Mouse (Mus musculus) limb, embryonic 11.5 days (tissue): ENCODE results near the gene Vash1. TPM values are rescaled to one million over a fixed set of nuclear protein-coding genes. Genes with fewer than 3 reads are reported as not detected.

ENCODE experiments used
- ATAC-seq: fragments of 200-750 bp; cut with Nextera tagmentation; 2 replicates; pipeline ENCODE4 v1.8.0; 2017; ENCODE audit warnings: low read depth; ENCODE audit not compliant: insufficient number of reproducible peaks, low FRiP score, low TSS enrichment
- DNase-seq: peaks from one replicate; pipeline ENCODE4 v3.0.0-alpha.2; 2015; ENCODE audit warnings: low spot score
- H3K27ac ChIP-seq: fragments of 300-500 bp; sonication (generic); replicated peaks from 2 replicates; pipeline ENCODE4 v1.5.1; 2014; ENCODE audit warnings: low read depth, mild to moderate bottlenecking, low read length
- H3K27me3 ChIP-seq: fragments of 300-500 bp; sonication (generic); 2 replicates; pipeline ENCODE4 v1.6.1; 2014; ENCODE audit warnings: mild to moderate bottlenecking, low read length, mixed read lengths; ENCODE audit not compliant: control insufficient read depth, insufficient read depth
- H3K36me3 ChIP-seq: fragments of 300-500 bp; sonication (generic); 2 replicates; pipeline ENCODE4 v1.6.1; 2014; ENCODE audit warnings: mild to moderate bottlenecking, low read length, moderate library complexity, mixed read lengths; ENCODE audit not compliant: control insufficient read depth, insufficient read depth
- H3K4me1 ChIP-seq: fragments of 300-500 bp; sonication (generic); 2 replicates; pipeline ENCODE4 v1.6.1; 2014; ENCODE audit warnings: low read length, mixed read lengths; ENCODE audit not compliant: control insufficient read depth, insufficient read depth
- H3K4me2 ChIP-seq: fragments of 300-500 bp; sonication (generic); 2 replicates; pipeline ENCODE4 v1.6.1; 2014; ENCODE audit warnings: low read depth, mild to moderate bottlenecking, moderate library complexity; ENCODE audit not compliant: severe bottlenecking
- H3K4me3 ChIP-seq: fragments of 300-500 bp; sonication (generic); 2 replicates; pipeline ENCODE4 v1.5.1; 2014; ENCODE audit warnings: low read depth, low read length
- H3K9ac ChIP-seq: fragments of 300-500 bp; sonication (generic); 2 replicates; pipeline ENCODE4 v1.6.1; 2014; ENCODE audit warnings: mild to moderate bottlenecking, low read length
- H3K9me3 ChIP-seq: fragments of 300-500 bp; sonication (generic); 2 replicates; pipeline ENCODE4 v1.6.1; 2016; ENCODE audit warnings: low read length; ENCODE audit not compliant: control insufficient read depth
- WGBS: fragments of 180-500 bp; shearing (Covaris S2); extraction: QIAGEN DNeasy Blood & Tissue Kit; methylation state at CpG from one replicate; pipeline ENCODE4 v1.1.7; 2014; 5-methylcytosine and 5-hydroxymethylcytosine counted together
- polyA plus RNA-seq: library from polyadenylated mRNA; unstranded; fragments of >200 nt; fragmentation: Nextera tagmentation; extraction: Ambion mirVana; gene quantifications from 2 replicates; pipeline ENCODE4 v1.2.1, GENCODE M21; 2014

The Vash1 gene
- polyA plus RNA-seq, 1 experiment from 2014 or later = 11.9 TPM

- Histone ChIP-seq H3K9me3 (no peaks in the 10 kb centered on the region), H3K4me1 (no peaks in the 10 kb centered on the region), H3K27me3 (no peaks in the 10 kb centered on the region), H3K9ac (no peak overlapping the region), H3K4me3 (no peak overlapping the region), H3K27ac (no peak overlapping the region), H3K4me2 (no peak overlapping the region), H3K36me3 (no peaks in the 10 kb centered on the region; the same call in 1 of the 2 replicates)
- DNase-seq (no peak), ATAC-seq (no peak)
- 73% methylated on average over 4 of the region's 4 CpGs for WGBS
Measured at GRCm38 (mm10) chr12:86687445-86687955, 9.0 kb downstream of the Vash1 start.

GRCm38 (mm10) chr12:86687971-86688573, 9.6 kb downstream of the Vash1 start:
- ATAC-seq (no peak), DNase-seq (no peak)
- 75% methylated on average over 4 of the region's 4 CpGs for WGBS
- Histone ChIP-seq H3K9me3 (no peaks in the 10 kb centered on the region), H3K27ac (no peak overlapping the region), H3K4me2 (no peak overlapping the region), H3K36me3 (no peaks in the 10 kb centered on the region; the same call in 1 of the 2 replicates), H3K27me3 (no peaks in the 10 kb centered on the region), H3K9ac (no peak overlapping the region), H3K4me3 (no peak overlapping the region), H3K4me1 (no peaks in the 10 kb centered on the region)

GRCm38 (mm10) chr12:86688917-86689316, 10.4 kb downstream of the Vash1 start:
- no peak overlapping the region for H3K9ac ChIP-seq
- no peaks in the 10 kb centered on the region for H3K4me1 ChIP-seq
- DNase-seq (no peak), ATAC-seq (no peak)
- no peaks in the 10 kb centered on the region for H3K9me3 ChIP-seq
- no peaks in the 10 kb centered on the region; the same call in 1 of the 2 replicates for H3K36me3 ChIP-seq
- H3K4me2 ChIP-seq = no peak overlapping the region
- WGBS = 96% methylated on average over 27 of the region's 27 CpGs
- H3K27ac ChIP-seq = no peak overlapping the region
- H3K4me3 ChIP-seq = no peak overlapping the region
- no peaks in the 10 kb centered on the region for H3K27me3 ChIP-seq

DNA sequence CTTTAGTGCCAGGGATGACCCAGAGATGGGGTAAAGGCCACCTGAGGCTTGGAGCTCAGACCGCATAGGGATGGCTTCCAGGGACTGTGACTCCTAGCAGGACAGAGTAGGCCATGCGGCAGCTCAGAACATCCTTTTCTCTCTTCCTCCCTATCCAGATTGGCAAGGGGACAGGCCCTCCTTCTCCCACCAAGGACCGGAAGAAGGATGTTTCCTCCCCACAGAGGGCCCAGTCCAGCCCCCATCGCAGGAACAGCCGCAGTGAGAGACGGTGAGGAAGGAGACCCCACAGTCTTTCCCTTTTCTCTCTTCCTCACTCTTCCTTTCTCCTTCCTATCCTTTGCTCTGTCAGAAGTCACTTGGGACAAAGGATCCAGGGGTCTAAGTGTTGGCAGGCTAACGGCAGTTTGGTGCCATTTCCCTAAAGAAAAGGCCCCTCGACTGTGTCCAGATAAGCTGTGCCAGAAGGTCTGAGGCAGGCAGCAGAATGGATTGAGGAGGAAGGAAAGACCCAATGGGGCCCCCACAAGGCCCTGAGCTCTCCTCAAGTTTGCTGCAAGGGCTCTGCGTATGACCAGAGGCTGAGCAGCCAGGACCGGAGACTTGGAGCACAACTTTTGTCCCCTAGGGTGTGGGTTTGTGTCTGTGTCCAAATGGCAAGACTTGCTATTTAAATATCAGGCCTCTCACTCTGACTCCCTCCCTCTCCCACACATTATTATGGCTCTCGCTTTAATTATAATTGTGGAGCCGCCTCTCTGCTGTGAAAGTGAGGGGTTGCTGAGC, 12.4 kb downstream of the Vash1 start:
- H3K4me1 ChIP-seq = no peaks in the 10 kb centered on the region
- WGBS = 79% methylated on average over 12 of the region's 12 CpGs
- H3K27ac ChIP-seq = no peak overlapping the region
- DNase-seq (no peak), ATAC-seq (no peak)
- H3K4me2 ChIP-seq = no peak overlapping the region
- no peaks in the 10 kb centered on the region for H3K27me3 ChIP-seq
- H3K4me3 ChIP-seq = no peak overlapping the region
- no peaks in the 10 kb centered on the region; the same call in 1 of the 2 replicates for H3K36me3 ChIP-seq
- no peak overlapping the region for H3K9ac ChIP-seq
- no peaks in the 10 kb centered on the region for H3K9me3 ChIP-seq

DNA sequence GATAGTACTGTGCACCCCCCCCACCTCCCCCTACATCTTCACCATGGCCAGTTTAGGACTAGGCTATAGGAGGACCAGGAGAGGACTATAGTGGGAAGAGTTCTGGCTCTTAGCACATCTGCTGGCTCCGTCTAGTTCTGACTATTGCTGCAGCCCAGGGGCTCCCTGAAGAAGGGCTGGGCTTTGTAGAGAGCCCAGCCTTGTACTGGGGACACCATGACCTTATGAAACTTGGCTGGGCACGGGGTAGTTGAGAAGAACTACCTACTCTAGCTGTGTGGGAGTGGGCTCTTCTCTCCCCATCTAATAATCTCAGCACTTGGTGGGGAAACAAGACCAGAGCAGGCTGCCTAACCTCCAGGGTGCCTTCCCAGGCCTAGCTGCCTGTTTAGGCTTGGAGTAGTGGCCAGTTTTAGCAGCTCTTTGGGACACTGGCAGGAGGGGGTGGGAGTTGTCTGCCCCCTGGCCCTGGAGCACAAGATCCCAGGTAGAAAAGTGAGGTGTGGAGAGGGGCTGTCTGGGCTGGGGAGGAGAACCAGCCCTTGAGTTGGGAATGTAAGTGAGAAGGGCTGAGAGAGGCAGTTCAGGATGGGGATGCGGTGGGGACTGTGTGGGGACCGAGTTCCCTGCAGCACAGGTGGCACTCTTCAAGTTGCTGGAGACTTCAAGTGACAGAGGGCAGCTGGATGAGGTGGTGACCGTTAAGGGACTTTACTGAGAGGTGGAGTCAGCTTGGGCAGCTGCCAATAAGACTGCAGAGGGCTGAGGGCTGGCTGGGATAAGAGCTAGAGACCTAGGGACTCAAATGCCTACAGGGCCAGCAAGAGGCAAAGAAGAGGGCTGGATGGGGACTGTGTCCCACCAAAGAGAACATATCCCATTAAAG, 14.2 kb downstream of the Vash1 start:
- H3K36me3 ChIP-seq = no peaks in the 10 kb centered on the region; the same call in 1 of the 2 replicates
- H3K9me3 ChIP-seq = no peaks in the 10 kb centered on the region
- WGBS = 63% methylated on average over 5 of the region's 5 CpGs
- H3K27me3 ChIP-seq = no peaks in the 10 kb centered on the region
- no peak overlapping the region for H3K4me2 ChIP-seq
- DNase-seq (no peak), ATAC-seq (no peak)
- no peaks in the 10 kb centered on the region for H3K4me1 ChIP-seq
- H3K9ac ChIP-seq = no peak overlapping the region
- H3K4me3 ChIP-seq = no peak overlapping the region
- no peak overlapping the region for H3K27ac ChIP-seq

DNA sequence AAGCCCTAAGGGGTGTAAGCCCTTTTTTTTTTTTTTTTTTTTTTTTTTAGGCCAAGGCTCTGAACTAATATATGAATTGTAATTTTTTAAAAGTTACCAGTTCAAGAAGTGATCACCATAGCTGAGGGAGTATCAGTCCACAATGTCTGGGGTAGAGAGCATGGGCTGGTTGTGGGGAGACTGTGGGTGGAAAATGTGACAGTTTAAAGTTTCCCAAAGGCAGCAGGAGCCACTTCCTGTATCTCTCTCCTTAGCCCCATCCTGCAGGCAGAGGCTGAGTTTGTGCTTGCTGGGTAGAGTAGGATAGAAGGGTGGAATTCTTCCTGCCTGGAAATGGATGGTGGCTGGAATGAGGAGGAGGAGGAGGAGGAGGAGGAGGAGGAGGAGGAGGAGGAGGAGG, 14.9 kb downstream of the Vash1 start:
- ATAC-seq (no peak), DNase-seq (no peak)
- Histone ChIP-seq H3K9me3 (no peaks in the 10 kb centered on the region), H3K27me3 (no peaks in the 10 kb centered on the region), H3K36me3 (no peaks in the 10 kb centered on the region; the same call in 1 of the 2 replicates), H3K4me2 (no peak overlapping the region), H3K4me3 (no peak overlapping the region), H3K27ac (no peak overlapping the region), H3K4me1 (no peaks in the 10 kb centered on the region), H3K9ac (no peak overlapping the region)

DNA sequence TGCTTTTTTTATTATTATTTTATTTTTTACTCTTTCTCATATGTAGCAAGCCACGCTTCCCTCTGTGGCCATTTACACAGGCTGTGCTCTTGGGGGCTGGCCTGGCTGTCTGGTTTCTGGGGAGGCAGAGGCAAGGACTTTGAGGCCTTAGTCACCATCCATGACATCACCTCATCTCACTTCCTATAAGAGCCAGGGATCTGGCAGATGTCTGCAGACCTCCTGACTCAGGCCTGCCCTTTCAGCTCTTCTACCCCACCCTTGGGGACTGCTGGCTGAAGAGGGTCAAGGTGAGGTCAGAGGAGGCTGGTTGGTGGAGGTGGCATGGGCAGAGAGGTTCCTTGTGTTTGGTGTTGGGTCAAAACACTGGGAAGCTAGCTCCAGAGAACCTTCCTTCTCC, 15.9 kb downstream of the Vash1 start:
- DNase-seq = no peak
- 83% methylated on average over 1 of the region's 1 CpGs for WGBS

DNA sequence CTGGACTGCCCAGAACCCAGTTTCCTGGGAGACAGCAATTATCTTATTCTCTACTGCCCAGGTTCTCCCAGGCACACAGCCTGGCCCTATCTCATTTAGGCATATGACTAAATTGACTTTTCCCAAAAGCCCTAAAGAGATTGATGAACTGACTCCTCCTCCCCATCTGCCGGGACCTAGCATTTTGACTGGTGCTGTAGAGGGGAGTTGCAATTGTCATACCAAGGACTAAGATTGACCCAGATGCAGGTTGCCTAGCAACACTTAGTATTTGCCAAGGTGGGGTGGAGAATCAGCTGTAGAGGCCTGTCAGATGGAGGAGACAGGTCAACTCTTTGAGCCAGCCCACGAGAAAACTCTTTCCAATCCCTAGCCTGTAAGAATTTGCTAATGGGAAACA, 19.5 kb downstream of the Vash1 start:
- no peak overlapping the region for H3K4me3 ChIP-seq
- no peak overlapping the region for H3K9ac ChIP-seq
- H3K27me3 ChIP-seq = no peaks in the 10 kb centered on the region
- H3K4me2 ChIP-seq = no peak overlapping the region
- H3K4me1 ChIP-seq = no peaks in the 10 kb centered on the region
- H3K27ac ChIP-seq = no peak overlapping the region
- 75% methylated on average over 2 of the region's 2 CpGs for WGBS
- H3K36me3 ChIP-seq = no peaks in the 10 kb centered on the region
- DNase-seq (no peak), ATAC-seq (no peak)
- H3K9me3 ChIP-seq = no peaks in the 10 kb centered on the region

More for the DNA sequence above, 15.9 kb downstream of the Vash1 start:
- H3K27ac ChIP-seq = no peak overlapping the region
- no peak for ATAC-seq
- H3K36me3 ChIP-seq = no peaks in the 10 kb centered on the region
- no peak overlapping the region for H3K4me3 ChIP-seq
- no peaks in the 10 kb centered on the region for H3K9me3 ChIP-seq
- H3K9ac ChIP-seq = no peak overlapping the region
- no peaks in the 10 kb centered on the region for H3K4me1 ChIP-seq
- H3K4me2 ChIP-seq = no peak overlapping the region
- H3K27me3 ChIP-seq = no peaks in the 10 kb centered on the region
